Mouse (Mus musculus): ENCODE data around the gene Pkn3.

DNA sequence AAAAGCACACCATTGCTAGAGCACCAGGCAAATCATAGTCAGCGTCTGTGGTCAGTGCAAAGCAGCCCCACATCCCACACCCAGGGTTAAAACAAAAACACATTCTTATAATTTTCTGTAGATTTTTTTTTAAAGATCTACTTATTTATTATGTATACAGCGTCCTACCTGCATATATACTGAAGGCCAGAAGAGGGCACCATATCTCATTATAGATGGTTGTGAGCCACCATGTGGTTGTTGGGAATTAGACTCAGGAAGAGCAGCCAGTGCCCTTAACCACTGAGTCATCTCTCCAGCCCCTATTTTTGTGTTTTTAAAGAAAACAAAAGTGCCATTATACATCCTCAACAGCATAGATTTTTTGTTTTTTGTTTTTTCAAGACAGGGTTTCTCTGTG is 51.3 kb downstream of the Pkn3 start:
- TF ChIP-seq CTCF (IDR thresholded peaks at IDR 0.05; ENCODE audit: low read depth, low read length) (no peak), POLR2A (IDR thresholded peaks at IDR 0.05; ENCODE audit: insufficient read depth, low read length) (no peak)
